Mouse (Mus musculus): ENCODE results near the gene Rcl1.

- no peak for TF ChIP-seq GATA1 (IDR thresholded peaks at IDR 0.05; ENCODE audit: borderline replicate concordance, low read length)
- TF ChIP-seq FLI1 (IDR thresholded peaks at IDR 0.05; ENCODE audit: low read length): no peak
Measured at GRCm38 (mm10) chr19:29158486-29158885, 57.3 kb downstream of the Rcl1 start.

Measured in megakaryocyte, embryonic 14.5 days (primary cell).